Comparison of ENCODE assay signal across 22 mouse cellular contexts in the genomic region with DNA sequence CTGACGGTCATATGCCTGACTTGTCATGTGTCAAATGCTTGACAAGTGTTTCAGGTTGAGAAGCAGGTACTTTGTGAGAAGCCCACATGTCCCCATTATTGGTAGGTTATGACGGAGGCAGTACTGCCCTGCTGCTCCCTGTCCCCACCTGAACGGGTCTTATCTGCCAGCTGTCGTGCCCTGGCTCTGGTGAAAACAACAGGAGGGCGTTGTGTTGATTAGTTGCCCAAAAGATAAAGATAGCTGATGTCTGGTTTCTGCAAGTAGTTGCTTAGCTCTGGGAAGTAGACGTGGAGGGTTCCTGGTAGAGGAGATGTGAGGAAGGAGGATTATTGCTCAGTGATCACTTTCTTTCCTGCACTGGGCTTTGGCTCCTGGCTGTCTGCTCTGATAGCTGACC. TPM values are rescaled to one million over a fixed set of nuclear protein-coding genes. Genes with fewer than 3 reads are reported as not detected.
DNase-seq lines count a peak whose midpoint lies in the region; ATAC-seq and TF ChIP-seq lines count a peak whose summit lies in the region.
"Had no signal": no experiment of that assay in that cellular context is flagged by ENCODE, and none has a peak within 500 bp of the region (broad histone marks: within the 10 kb centered on the region; RNA-seq: fewer than 3 reads in every experiment).

No protein-coding gene starts in this region.

- intact Hi-C loops in left cerebral cortex, adult 2 months (cut with DNase I) = no loop called here
- intact Hi-C loops in left cerebral cortex, postnatal 10 days (cut with DNase I) = loop anchor here (5.0 kb wide), 1 partner anchor 109 kb away; no protein-coding TSS in a partner anchor

- peak; percentile 5; the same call in 1 of the 2 replicates for ATAC-seq in megakaryocyte progenitor cell, adult 5-6 weeks (replicated peaks; ENCODE audit: poor library complexity)
- ATAC-seq in megakaryocyte-erythroid progenitor cell, adult 5-6 weeks (replicated peaks; ENCODE audit: low FRiP score, low TSS enrichment, poor library complexity, severe bottlenecking) = peak; percentile 49
- ATAC-seq: activated CD4-positive, CD25-positive, alpha-beta regulatory T cell, adult 4 months; CD4-positive, CD25-positive, alpha-beta regulatory T cell, adult 4 months; Patski had no signal

- peaks cover 44% of the 10 kb centered on the region for H3K79me2 ChIP-seq in MEL (ENCODE audit: control insufficient read depth, insufficient read depth, low read length, poor library complexity)

- H3K9me3 ChIP-seq in MEL (replicated peaks; ENCODE audit: insufficient read depth, low read length) = no peaks in the 10 kb centered on the region
- H3K9me3 ChIP-seq: G1E had no signal

- no peak for TF ChIP-seq POLR2A in MEL (IDR thresholded peaks at IDR 0.05; ENCODE audit: control insufficient read depth in 1 of 2, insufficient read depth in 1 of 2, low read depth in 1 of 2, low read length in 2 of 2, poor library complexity in 1 of 2)

- TF ChIP-seq RAD21 in MEL (IDR thresholded peaks at IDR 0.05; ENCODE audit: low read depth, low read length) = no peak

- TF ChIP-seq EP300 in MEL (IDR thresholded peaks at IDR 0.05; ENCODE audit: low read depth in 1 of 2, low read length in 2 of 2) = 0 out of 4 replicates have a peak, but pooled peaks of 1 of the 2 experiments have one; percentile 14

- no peak overlapping the region for H3K27ac ChIP-seq in MEL (ENCODE audit: control insufficient read depth, low read depth, low read length)
- H3K27ac ChIP-seq in left cerebral cortex, adult 2 months = no peak overlapping the region

- no peaks in the 10 kb centered on the region for H3K27me3 ChIP-seq in MEL (ENCODE audit: control insufficient read depth in 1 of 2, insufficient read depth in 2 of 2, low read length in 2 of 2)
- H3K27me3 ChIP-seq: CH12.LX, Patski had no signal

- no peak for TF ChIP-seq CTCF in MEL (IDR thresholded peaks at IDR 0.05 in 2 of 3, conservative IDR thresholded peaks at IDR 0.05 in 1 of 3; ENCODE audit: control insufficient read depth in 1 of 3, insufficient read depth in 1 of 3, low read depth in 2 of 3, low read length in 3 of 3, poor library complexity in 1 of 3, severe bottlenecking in 1 of 3)
- TF ChIP-seq CTCF in left cerebral cortex, adult 2 months (IDR thresholded peaks at IDR 0.05) = no peak

- no peak for DNase-seq in MEL (ENCODE audit: low read depth, low spot score)
- no peak for DNase-seq in left cerebral cortex, adult 2 months (ENCODE audit: extremely low spot score in 1 of 2, low spot score in 2 of 2)
- no peak for DNase-seq in left cerebral cortex, postnatal 10 days (ENCODE audit: extremely low spot score in 1 of 2, low spot score in 2 of 2)
- DNase-seq in heart, postnatal 4 days = no peak
- DNase-seq: adrenal gland, adult 2 months; adrenal gland, adult 8-10 months; adrenal gland, postnatal 10 days; adrenal gland, postnatal 14 days; adrenal gland, postnatal 25 days; adrenal gland, postnatal 36 days; B cell, adult 2 months; cerebellum, adult 11 months; cerebellum, adult 11-12 months; cerebellum, adult 18-20 months; cerebellum, adult 2 months had no signal

- H3K36me3 ChIP-seq in MEL (ENCODE audit: control insufficient read depth in 1 of 2, insufficient read depth in 2 of 2, low read length in 2 of 2) = peaks cover 39 to 49% of the 10 kb centered on the region in 2 experiments

- H3K9ac ChIP-seq in MEL (ENCODE audit: control insufficient read depth, low read depth, low read length, poor library complexity, severe bottlenecking) = no peak overlapping the region

- H3K4me1 ChIP-seq in MEL (ENCODE audit: control insufficient read depth in 1 of 2, insufficient read depth in 2 of 2, low read length in 2 of 2) = peaks cover 6 to 20% of the 10 kb centered on the region in 2 experiments

- H3K4me3 ChIP-seq in MEL (ENCODE audit: control insufficient read depth in 1 of 2, insufficient read depth in 1 of 2, low read depth in 2 of 2, low read length in 2 of 2) = no peak overlapping the region
- H3K4me3 ChIP-seq in left cerebral cortex, adult 2 months = no peak overlapping the region

TF ChIP-seq in MEL, 35 proteins besides CTCF, POLR2A, EP300 and RAD21:
- peak; percentile 48; the same call in 1 of the 2 replicates for TF ChIP-seq GATA1 (IDR thresholded peaks at IDR 0.05; ENCODE audit: low read depth, low read length)
- TF ChIP-seq GABPA (IDR thresholded peaks at IDR 0.05; ENCODE audit: low read depth, low read length) = no peak
- no peak for TF ChIP-seq NRF1 (IDR thresholded peaks at IDR 0.05; ENCODE audit: insufficient read depth, low read depth, low read length, poor library complexity, severe bottlenecking)
- TF ChIP-seq BHLHE40 (IDR thresholded peaks at IDR 0.05; ENCODE audit: borderline replicate concordance, low read depth, low read length) = no peak
- TF ChIP-seq SIN3A (IDR thresholded peaks at IDR 0.05; ENCODE audit: low read length) = peak; percentile 54
- TF ChIP-seq HCFC1 (IDR thresholded peaks at IDR 0.05; ENCODE audit: low read depth, low read length) = no peak
- TF ChIP-seq ZNF384 (IDR thresholded peaks at IDR 0.05; ENCODE audit: low read depth, low read length) = no peak
- no peak for TF ChIP-seq UBTF (IDR thresholded peaks at IDR 0.05; ENCODE audit: borderline replicate concordance, insufficient read depth, low read depth, low read length)
- no peak for TF ChIP-seq MAX (IDR thresholded peaks at IDR 0.05; ENCODE audit: low read length)
- TF ChIP-seq CHD2 (IDR thresholded peaks at IDR 0.05; ENCODE audit: low read length) = no peak
- TF ChIP-seq MEF2A (IDR thresholded peaks at IDR 0.05; ENCODE audit: extremely low read depth, insufficient replicate concordance, low read depth, low read length, poor library complexity, severe bottlenecking) = no peak
- TF ChIP-seq MYB (IDR thresholded peaks at IDR 0.05; ENCODE audit: low read depth, low read length) = no peak
- no peak for TF ChIP-seq SMC3 (IDR thresholded peaks at IDR 0.05; ENCODE audit: low read depth, low read length)
- no peak for TF ChIP-seq TBP (IDR thresholded peaks at IDR 0.05; ENCODE audit: low read depth, low read length)
- TF ChIP-seq ZC3H11A (IDR thresholded peaks at IDR 0.05; ENCODE audit: low read depth, low read length) = no peak
- no peak for TF ChIP-seq ELF1 (IDR thresholded peaks at IDR 0.05; ENCODE audit: low read depth, low read length)
- TF ChIP-seq MAZ (IDR thresholded peaks at IDR 0.05; ENCODE audit: low read depth, low read length) = no peak
- peak; percentile 69; the same call in 1 of the 2 replicates for TF ChIP-seq ETS1 (IDR thresholded peaks at IDR 0.05; ENCODE audit: low read depth, low read length)
- no peak for TF ChIP-seq ZMIZ1 (IDR thresholded peaks at IDR 0.05; ENCODE audit: low read depth, low read length)
- TF ChIP-seq KAT2A (conservative IDR thresholded peaks at IDR 0.05; ENCODE audit: low read depth, low read length) = no peak
- peak; percentile 40; the same call in 1 of the 2 replicates for TF ChIP-seq TCF12 (IDR thresholded peaks at IDR 0.05; ENCODE audit: low read depth, low read length)
- no peak for TF ChIP-seq CHD1 (IDR thresholded peaks at IDR 0.05; ENCODE audit: low read depth, low read length)

RNA-seq across cellular contexts. Expression of a gene that starts 5.5 kb away (rescaled TPM):
- total RNA-seq in MEL (2012; rRNA removed) = 4.0 and 7.7 TPM in 2 replicates
- polyA plus RNA-seq in MEL (2012; ENCODE audit: insufficient read depth in 1 of 2, insufficient read length in 2 of 2, low read depth in 1 of 2, low replicate concordance in 2 of 2, missing spikeins in 1 of 2) = 10 to 100 TPM in 1 of 2 experiments, not detected in 1; 10.5 TPM
- total RNA-seq in megakaryocyte progenitor cell, adult 5-6 weeks (2015) = 4.5 and 7.7 TPM in 2 replicates
- 2.4 and 4.5 TPM in 2 replicates for total RNA-seq in megakaryocyte progenitor cell, adult 5-6 weeks (2017)
- total RNA-seq in megakaryocyte-erythroid progenitor cell, adult 5-6 weeks (2014; fragmentation: Nextera tagmentation) = 3.8 and 4.7 TPM in 2 replicates
- total RNA-seq in megakaryocyte-erythroid progenitor cell, adult 5-6 weeks (2017) = 2.6 and 3.0 TPM in 2 replicates
- total RNA-seq in left cerebral cortex, adult 2 months (2021) = 1 to 10 TPM; 6.9 to 8.5 TPM
- total RNA-seq in left cerebral cortex, postnatal 10 days (2021) = 10 to 100 TPM; 22.8 to 23.7 TPM
- total RNA-seq in heart, postnatal 4 days (2021) = 1 to 10 TPM; 2.4 to 2.7 TPM
